In the genomic region with DNA sequence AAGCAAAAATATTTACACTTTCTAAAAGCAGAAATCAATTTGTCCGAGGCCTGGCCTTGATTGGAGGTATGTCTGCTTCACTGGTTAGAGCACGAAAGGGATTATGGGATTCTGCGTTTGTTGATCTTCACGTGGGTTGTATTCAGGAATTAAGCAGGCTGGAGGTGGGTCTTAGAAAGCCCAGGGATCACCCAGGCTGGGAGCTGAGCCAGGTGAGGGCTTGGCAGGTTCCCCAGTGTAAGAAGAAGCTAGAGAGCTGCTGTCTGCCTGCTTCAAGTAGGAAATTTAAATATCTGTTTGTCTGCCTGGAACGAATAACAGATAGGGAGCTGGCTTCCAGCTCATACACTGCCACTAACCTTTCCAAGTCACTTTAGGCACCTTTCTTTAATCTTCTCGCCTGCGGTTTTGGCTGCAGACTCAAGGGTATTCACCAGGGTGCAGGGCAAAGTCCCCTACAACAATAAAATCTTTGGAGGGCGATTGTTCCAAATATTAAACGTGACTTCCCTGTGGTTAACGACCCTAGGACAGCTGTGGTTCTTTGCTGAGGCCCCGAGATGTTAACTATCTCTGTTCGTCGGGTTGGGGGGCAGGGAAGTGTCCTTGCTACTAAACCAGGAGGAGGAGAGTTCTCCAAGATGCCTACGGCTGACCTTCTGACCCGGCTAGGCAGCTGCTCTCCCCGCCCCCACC, we compare ENCODE assay signal across 8 mouse cellular contexts.
DNase-seq lines count a peak whose midpoint lies in the region; ATAC-seq lines count a peak whose summit lies in the region.

No protein-coding gene starts in this region.

- H3K9ac ChIP-seq in heart, embryonic 12.5 days = no peak overlapping the region
- H3K9ac ChIP-seq in kidney, embryonic 14.5 days (ENCODE audit: low read depth, low read length) = no peak overlapping the region
- H3K9ac ChIP-seq in lung, embryonic 15.5 days = no peak overlapping the region
- H3K9ac ChIP-seq in stomach, embryonic 14.5 days (replicated peaks; ENCODE audit: low read depth, low read length) = no peak overlapping the region

- peak; percentile 6 for DNase-seq in CD4-positive helper T cell, adult 2 months (ENCODE audit: low read depth, low spot score)
- peak; percentile 81 for DNase-seq in embryonic facial prominence, embryonic 10.5 days (ENCODE audit: low spot score)
- DNase-seq in left cerebral cortex, adult 11 months (ENCODE audit: low spot score) = no peak
- DNase-seq in T-cell, adult 2 months (ENCODE audit: low spot score) = no peak

- peak overlapping the region; percentile 76 for H3K4me2 ChIP-seq in heart, embryonic 12.5 days
- H3K4me2 ChIP-seq in kidney, embryonic 14.5 days (replicated peaks; ENCODE audit: low read depth, low read length) = peak overlapping the region; percentile 50
- peak overlapping the region; percentile 57 for H3K4me2 ChIP-seq in lung, embryonic 15.5 days
- H3K4me2 ChIP-seq in stomach, embryonic 14.5 days (replicated peaks; ENCODE audit: low read depth, low read length) = peak overlapping the region; percentile 61

- no peaks in the 10 kb centered on the region for H3K9me3 ChIP-seq in embryonic facial prominence, embryonic 10.5 days
- no peaks in the 10 kb centered on the region for H3K9me3 ChIP-seq in heart, embryonic 12.5 days (replicated peaks)
- no peaks in the 10 kb centered on the region for H3K9me3 ChIP-seq in kidney, embryonic 14.5 days (ENCODE audit: control insufficient read depth, low read length)
- H3K9me3 ChIP-seq in lung, embryonic 15.5 days = no peaks in the 10 kb centered on the region
- no peaks in the 10 kb centered on the region for H3K9me3 ChIP-seq in stomach, embryonic 14.5 days (ENCODE audit: control insufficient read depth, low read depth, low read length)

- no peaks in the 10 kb centered on the region for H3K36me3 ChIP-seq in embryonic facial prominence, embryonic 10.5 days (replicated peaks)
- H3K36me3 ChIP-seq in heart, embryonic 12.5 days = no peaks in the 10 kb centered on the region
- no peaks in the 10 kb centered on the region for H3K36me3 ChIP-seq in kidney, embryonic 14.5 days (ENCODE audit: control insufficient read depth, insufficient read depth, low read length)
- no peaks in the 10 kb centered on the region for H3K36me3 ChIP-seq in lung, embryonic 15.5 days
- H3K36me3 ChIP-seq in stomach, embryonic 14.5 days (ENCODE audit: control insufficient read depth, insufficient read depth, low read length) = no peaks in the 10 kb centered on the region

- H3K27ac ChIP-seq in embryonic facial prominence, embryonic 10.5 days (replicated peaks) = peak overlapping the region; percentile 78
- H3K27ac ChIP-seq in heart, embryonic 12.5 days (ENCODE audit: poor library complexity, severe bottlenecking) = peak overlapping the region; percentile 47
- peak overlapping the region; percentile 71; the same call in 1 of the 2 replicates for H3K27ac ChIP-seq in kidney, embryonic 14.5 days (ENCODE audit: low read depth, low read length)
- peak overlapping the region; percentile 89 for H3K27ac ChIP-seq in lung, embryonic 15.5 days
- H3K27ac ChIP-seq in stomach, embryonic 14.5 days (ENCODE audit: low read length) = peak overlapping the region; percentile 66; the same call in 1 of the 2 replicates

- 3% methylated on average over 16 of the region's 16 CpGs for WGBS in embryonic facial prominence, embryonic 10.5 days
- WGBS in heart, embryonic 12.5 days = 11% methylated on average over 16 of the region's 16 CpGs
- 8% methylated on average over 16 of the region's 16 CpGs for WGBS in kidney, embryonic 14.5 days
- WGBS in lung, embryonic 15.5 days = 9% methylated on average over 16 of the region's 16 CpGs
- 10% methylated on average over 16 of the region's 16 CpGs for WGBS in stomach, embryonic 14.5 days

- H3K4me1 ChIP-seq in embryonic facial prominence, embryonic 10.5 days = peaks cover 28% of the 10 kb centered on the region
- H3K4me1 ChIP-seq in heart, embryonic 12.5 days (replicated peaks) = peaks cover 25% of the 10 kb centered on the region
- H3K4me1 ChIP-seq in kidney, embryonic 14.5 days (ENCODE audit: control insufficient read depth, insufficient read depth, low read length) = peaks cover 22% of the 10 kb centered on the region
- peaks cover 32% of the 10 kb centered on the region for H3K4me1 ChIP-seq in lung, embryonic 15.5 days
- peaks cover 20% of the 10 kb centered on the region for H3K4me1 ChIP-seq in stomach, embryonic 14.5 days (ENCODE audit: control insufficient read depth, insufficient read depth, low read length)

- H3K27me3 ChIP-seq in embryonic facial prominence, embryonic 10.5 days (replicated peaks; ENCODE audit: low read depth, poor library complexity, severe bottlenecking) = peaks cover 17% of the 10 kb centered on the region
- 0 out of 2 replicates have a peak, but pooled peaks cover 1% of the 10 kb centered on the region for H3K27me3 ChIP-seq in heart, embryonic 12.5 days (replicated peaks)
- H3K27me3 ChIP-seq in kidney, embryonic 14.5 days (ENCODE audit: control insufficient read depth, insufficient read depth, low read length) = no peaks in the 10 kb centered on the region
- no peaks in the 10 kb centered on the region for H3K27me3 ChIP-seq in lung, embryonic 15.5 days
- no peaks in the 10 kb centered on the region for H3K27me3 ChIP-seq in stomach, embryonic 14.5 days (ENCODE audit: control insufficient read depth, insufficient read depth, low read length)

- peak overlapping the region; percentile 48 for H3K4me3 ChIP-seq in embryonic facial prominence, embryonic 10.5 days
- H3K4me3 ChIP-seq in heart, embryonic 12.5 days = peak overlapping the region; percentile 38; the same call in 1 of the 2 replicates
- no peak overlapping the region for H3K4me3 ChIP-seq in kidney, embryonic 14.5 days (ENCODE audit: low read length)
- H3K4me3 ChIP-seq in lung, embryonic 15.5 days = no peak overlapping the region
- H3K4me3 ChIP-seq in stomach, embryonic 14.5 days (ENCODE audit: low read depth, low read length) = no peak overlapping the region

- ATAC-seq in heart, embryonic 12.5 days (ENCODE audit: insufficient number of reproducible peaks, low FRiP score) = no peak
- peak; percentile 41 for ATAC-seq in kidney, embryonic 14.5 days (ENCODE audit: low FRiP score, low TSS enrichment)
- ATAC-seq in lung, embryonic 15.5 days (ENCODE audit: borderline replicate concordance, extremely low read depth, low FRiP score, low TSS enrichment) = peak; percentile 32; the same call in 1 of the 2 replicates
- ATAC-seq in stomach, embryonic 14.5 days (ENCODE audit: insufficient number of reproducible peaks, insufficient read depth, low FRiP score, low read depth) = peak; percentile 21; the same call in 1 of the 2 replicates

Comparison
In these comparisons a context has a peak if more than half of its experiments do, and no peak if none do; other contexts are left out.
1. DNase-seq: peak in CD4-positive helper T cell, adult 2 months (single experiment) and embryonic facial prominence, embryonic 10.5 days (single experiment); none in left cerebral cortex, adult 11 months (single experiment) and T-cell, adult 2 months (single experiment).
2. H3K4me3 ChIP-seq: peak in embryonic facial prominence, embryonic 10.5 days (single experiment) and heart, embryonic 12.5 days (single experiment); none in kidney, embryonic 14.5 days (single experiment), lung, embryonic 15.5 days (single experiment) and stomach, embryonic 14.5 days (single experiment).
3. Peak in every context shown above with its lines, with median percentiles within 50 percentile points of each other: H3K27ac ChIP-seq and H3K4me2 ChIP-seq.